Mouse (Mus musculus) olfactory bulb, adult 2 months (tissue): ENCODE data around the gene Atp5b.

Experiments
- CTCF ChIP-seq: fragments of 200-500 bp; IDR thresholded peaks from 2 replicates; pipeline ENCODE4 v1.5.1; 2012; ENCODE audit warnings: low read depth, mild to moderate bottlenecking, low read length, moderate library complexity; ENCODE audit not compliant: insufficient read depth
- POLR2A ChIP-seq: fragments of 200-500 bp; IDR thresholded peaks from 2 replicates; pipeline ENCODE4 v1.6.1; 2012; ENCODE audit warnings: mild to moderate bottlenecking, low read depth, low read length, moderate library complexity; ENCODE audit not compliant: insufficient read depth

DNA sequence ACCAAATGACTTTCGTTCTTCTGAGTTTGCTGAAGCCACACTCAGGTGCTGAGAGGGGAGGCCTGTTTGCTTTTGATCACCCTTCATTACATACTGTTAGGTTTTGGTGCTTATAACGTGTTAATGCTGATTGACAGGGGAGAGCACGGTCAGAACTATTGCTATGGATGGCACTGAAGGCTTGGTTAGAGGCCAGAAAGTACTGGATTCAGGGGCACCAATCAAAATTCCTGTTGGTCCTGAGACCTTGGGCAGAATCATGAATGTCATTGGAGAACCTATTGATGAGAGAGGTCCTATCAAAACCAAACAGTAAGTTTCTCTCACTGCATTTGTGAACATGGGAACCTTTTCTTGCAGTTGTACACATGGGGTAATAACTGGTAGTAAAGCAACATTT is 1.1 kb downstream of the Atp5b start:
- no peak for TF ChIP-seq CTCF
- no peak for TF ChIP-seq POLR2A
